Mouse (Mus musculus) liver, embryonic 16.5 days (tissue): ENCODE measurements at regions not wholly inside any gene's neighbourhood (a gene's known extent, or its start where the extent isn't known, plus 50 kb on each side); places are given as distances from the start of the nearest gene placed in this dataset.
A peak's percentile ranks its signal among the peaks of the same experiment; 100 is the strongest.

Source experiments
- ATAC-seq: fragments of 200-750 bp; cut with Nextera tagmentation; 2 replicates; pipeline ENCODE4 v1.8.0; 2017; ENCODE audit warnings: low read depth, mild to moderate bottlenecking, moderate number of reproducible peaks, moderate library complexity
- H3K27ac ChIP-seq: fragments of 300-500 bp; sonication (generic); 2 replicates; pipeline ENCODE4 v1.5.1; 2014; ENCODE audit warnings: mild to moderate bottlenecking, low read length
- H3K27me3 ChIP-seq: fragments of 300-500 bp; sonication (generic); 2 replicates; pipeline ENCODE4 v1.6.1; 2014; ENCODE audit warnings: low read depth, low read length, mixed read lengths; ENCODE audit not compliant: control insufficient read depth, insufficient read depth
- H3K36me3 ChIP-seq: fragments of 300-500 bp; sonication (generic); 2 replicates; pipeline ENCODE4 v1.6.1; 2014; ENCODE audit warnings: mild to moderate bottlenecking; ENCODE audit not compliant: control insufficient read depth, insufficient read depth
- H3K4me1 ChIP-seq: fragments of 300-500 bp; sonication (generic); 2 replicates; pipeline ENCODE4 v1.6.1; 2014; ENCODE audit warnings: low read depth, low read length, mixed read lengths; ENCODE audit not compliant: control insufficient read depth
- H3K4me2 ChIP-seq: fragments of 300-500 bp; sonication (generic); 2 replicates; pipeline ENCODE4 v1.6.1; 2014; ENCODE audit warnings: low read depth, low read length, mixed read lengths
- H3K4me3 ChIP-seq: fragments of 300-500 bp; sonication (generic); 2 replicates; pipeline ENCODE4 v1.5.1; 2014; ENCODE audit warnings: low read depth, mild to moderate bottlenecking, low read length
- H3K9ac ChIP-seq: fragments of 300-500 bp; sonication (generic); 2 replicates; pipeline ENCODE4 v1.6.1; 2014; ENCODE audit warnings: low read depth, low read length
- H3K9me3 ChIP-seq: fragments of 300-500 bp; sonication (generic); replicated peaks from 2 replicates; pipeline ENCODE4 v1.6.1; 2016; ENCODE audit warnings: low read length; ENCODE audit not compliant: control insufficient read depth
- WGBS: fragments of 180-500 bp; shearing (Covaris S2); extraction: QIAGEN DNeasy Blood & Tissue Kit; methylation state at CpG from one replicate; pipeline ENCODE4 v1.1.7; 2014; ENCODE audit not compliant: insufficient replicate concordance; 5-methylcytosine and 5-hydroxymethylcytosine counted together

- Histone ChIP-seq H3K27me3 (no peaks in the 10 kb centered on the region), H3K27ac (no peak overlapping the region), H3K4me1 (no peaks in the 10 kb centered on the region), H3K4me3 (no peak overlapping the region), H3K36me3 (no peaks in the 10 kb centered on the region), H3K9ac (no peak overlapping the region), H3K9me3 (no peaks in the 10 kb centered on the region), H3K4me2 (no peak overlapping the region)
- ATAC-seq: no peak
- 46% methylated on average over 4 of the region's 4 CpGs for WGBS
These were observed 71.3 kb downstream of the Cdc7 start for GRCm38 (mm10) chr5:107035376-107035775.

DNA sequence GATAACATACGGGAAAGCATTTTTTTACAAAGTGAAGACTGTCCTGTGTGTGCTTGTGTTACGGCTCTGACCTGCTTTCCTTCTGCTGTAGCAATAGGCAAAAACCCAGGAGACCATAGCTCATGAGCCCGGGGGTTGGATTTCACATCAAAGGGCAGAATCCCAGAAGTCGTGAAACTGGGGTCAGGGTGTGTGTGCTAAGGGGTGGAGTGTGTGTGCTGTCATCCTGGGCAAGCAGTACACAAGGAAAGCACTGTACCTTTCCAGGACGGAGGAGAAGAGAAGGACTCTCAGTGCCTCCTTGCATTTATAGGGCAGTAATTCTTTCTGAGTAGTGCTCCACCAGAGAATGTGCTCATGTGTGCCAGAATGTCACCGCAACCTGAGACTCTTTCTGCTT is 71.7 kb downstream of the Cdc7 start:
- Histone ChIP-seq H3K36me3 (no peaks in the 10 kb centered on the region), H3K9ac (no peak overlapping the region), H3K27me3 (no peaks in the 10 kb centered on the region), H3K27ac (no peak overlapping the region), H3K4me2 (no peak overlapping the region), H3K9me3 (no peaks in the 10 kb centered on the region), H3K4me1 (no peaks in the 10 kb centered on the region), H3K4me3 (no peak overlapping the region)
- no peak for ATAC-seq
- 61% methylated on average over 6 of the region's 6 CpGs for WGBS

DNA sequence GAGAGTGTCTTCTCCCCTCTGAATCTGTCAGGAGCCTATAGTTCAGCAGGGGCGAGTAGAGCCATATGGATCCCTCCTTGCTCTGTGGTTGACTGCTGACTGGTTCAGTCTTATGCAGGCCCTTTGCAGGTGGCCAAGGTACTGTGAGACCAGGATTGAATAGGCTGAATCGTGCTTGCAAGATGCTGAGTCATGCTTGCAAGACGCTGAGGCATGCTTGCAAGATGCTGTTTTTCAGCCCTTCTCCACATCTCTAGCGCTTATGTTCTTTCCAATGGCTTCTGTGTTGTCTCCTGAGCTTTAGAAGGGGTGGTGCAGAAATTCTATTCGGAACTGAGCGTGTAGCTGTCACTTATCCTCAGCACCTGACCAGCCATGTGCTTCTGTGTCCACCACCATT is 72.4 kb downstream of the Cdc7 start:
- Histone ChIP-seq H3K4me3 (no peak overlapping the region), H3K36me3 (no peaks in the 10 kb centered on the region), H3K4me1 (no peaks in the 10 kb centered on the region), H3K9ac (no peak overlapping the region), H3K9me3 (no peaks in the 10 kb centered on the region), H3K27ac (no peak overlapping the region), H3K27me3 (no peaks in the 10 kb centered on the region), H3K4me2 (no peak overlapping the region)
- 53% methylated on average over 6 of the region's 6 CpGs for WGBS
- no peak for ATAC-seq

- no peak overlapping the region for H3K4me2 ChIP-seq
- no peaks in the 10 kb centered on the region for H3K9me3 ChIP-seq
- no peak overlapping the region for H3K4me3 ChIP-seq
- H3K4me1 ChIP-seq: no peaks in the 10 kb centered on the region
- WGBS: 69% methylated on average over 6 of the region's 6 CpGs
- no peak overlapping the region for H3K27ac ChIP-seq
- H3K9ac ChIP-seq: no peak overlapping the region
- H3K27me3 ChIP-seq: no peaks in the 10 kb centered on the region
- ATAC-seq: no peak
- no peaks in the 10 kb centered on the region for H3K36me3 ChIP-seq
These were observed 73.0 kb downstream of the Cdc7 start for GRCm38 (mm10) chr5:107037087-107037486.

GRCm38 (mm10) chr5:107039340-107039739 is 75.2 kb downstream of the Cdc7 start:
- Histone ChIP-seq H3K27ac (no peak overlapping the region; the same call in 1 of the 2 replicates), H3K27me3 (no peaks in the 10 kb centered on the region)
- WGBS: 61% methylated on average over 8 of the region's 8 CpGs

GRCm38 (mm10) chr5:107039956-107040355 is 75.8 kb downstream of the Cdc7 start:
- WGBS: 67% methylated on average over 6 of the region's 6 CpGs
- peak overlapping the region; percentile 22 for H3K27ac ChIP-seq
- H3K4me1 ChIP-seq: no peaks in the 10 kb centered on the region
- no peaks in the 10 kb centered on the region for H3K36me3 ChIP-seq
- no peak overlapping the region for H3K9ac ChIP-seq
- no peak overlapping the region for H3K4me3 ChIP-seq
- H3K27me3 ChIP-seq: no peaks in the 10 kb centered on the region
- no peak overlapping the region for H3K4me2 ChIP-seq
- ATAC-seq: no peak
- no peaks in the 10 kb centered on the region for H3K9me3 ChIP-seq

More at GRCm38 (mm10) chr5:107039340-107039739, 75.2 kb downstream of the Cdc7 start:
- ATAC-seq: peak; percentile 56; the same call in 1 of the 2 replicates
- Histone ChIP-seq H3K9ac (no peak overlapping the region), H3K36me3 (no peaks in the 10 kb centered on the region), H3K4me2 (no peak overlapping the region), H3K9me3 (no peaks in the 10 kb centered on the region), H3K4me3 (no peak overlapping the region), H3K4me1 (no peaks in the 10 kb centered on the region)

DNA sequence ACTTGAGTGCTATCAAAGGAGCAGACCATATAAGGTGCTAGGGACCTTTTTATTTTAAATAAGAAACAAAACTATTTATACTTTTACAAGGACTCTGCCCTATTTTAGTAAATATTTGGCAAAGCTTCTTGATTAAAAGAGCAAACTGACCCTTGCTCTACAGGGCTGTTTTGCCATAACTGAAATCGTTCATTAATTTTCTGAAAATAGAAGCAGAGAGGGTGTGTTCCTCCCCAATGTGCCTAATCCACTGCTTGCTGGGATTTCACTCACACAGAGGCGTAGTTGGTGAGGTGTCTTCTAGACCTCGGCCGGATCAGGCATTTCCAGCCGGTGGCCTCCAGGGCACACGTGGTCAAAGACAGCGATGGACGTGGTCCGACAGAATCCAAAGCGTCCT is 76.4 kb downstream of the Cdc7 start:
- no peak overlapping the region for H3K4me3 ChIP-seq
- no peak overlapping the region for H3K4me2 ChIP-seq
- ATAC-seq: no peak
- H3K9me3 ChIP-seq: no peaks in the 10 kb centered on the region
- no peak overlapping the region for H3K27ac ChIP-seq
- WGBS: 74% methylated on average over 10 of the region's 10 CpGs
- H3K36me3 ChIP-seq: no peaks in the 10 kb centered on the region
- H3K27me3 ChIP-seq: no peaks in the 10 kb centered on the region
- no peaks in the 10 kb centered on the region for H3K4me1 ChIP-seq
- no peak overlapping the region for H3K9ac ChIP-seq

DNA sequence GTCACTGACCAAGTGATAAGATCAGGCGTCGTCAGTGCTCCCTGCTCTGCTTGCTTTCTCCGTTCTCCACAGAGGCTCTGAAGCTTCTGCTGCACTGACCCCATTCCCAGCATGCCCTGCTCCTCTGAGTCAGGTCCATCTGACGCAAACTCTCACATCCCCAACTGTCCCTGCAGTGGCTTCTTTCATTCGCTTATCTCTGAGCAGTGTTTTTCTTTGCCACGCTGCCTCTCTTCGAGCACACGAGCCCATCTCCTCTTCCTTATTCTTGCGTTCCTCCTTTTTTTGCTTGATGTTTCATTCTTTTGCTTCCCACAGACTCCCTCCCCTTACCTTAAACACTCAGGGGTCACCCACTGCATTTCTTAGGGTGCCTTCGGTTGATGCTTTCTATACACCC is 81.0 kb downstream of the Cdc7 start:
- no peak for ATAC-seq
- Histone ChIP-seq H3K9ac (no peak overlapping the region), H3K4me1 (no peaks in the 10 kb centered on the region), H3K36me3 (no peaks in the 10 kb centered on the region), H3K9me3 (no peaks in the 10 kb centered on the region), H3K27me3 (no peaks in the 10 kb centered on the region), H3K4me3 (no peak overlapping the region), H3K27ac (no peak overlapping the region), H3K4me2 (no peak overlapping the region)
- WGBS: 26% methylated on average over 10 of the region's 10 CpGs

GRCm38 (mm10) chr5:107046501-107046931 is 82.4 kb downstream of the Cdc7 start:
- H3K4me1 ChIP-seq: no peaks in the 10 kb centered on the region
- no peak overlapping the region for H3K4me3 ChIP-seq
- no peaks in the 10 kb centered on the region for H3K27me3 ChIP-seq
- H3K9ac ChIP-seq: no peak overlapping the region
- no peak overlapping the region for H3K4me2 ChIP-seq
- WGBS: 25% methylated on average over 4 of the region's 4 CpGs
- no peak for ATAC-seq
- H3K27ac ChIP-seq: no peak overlapping the region
- no peaks in the 10 kb centered on the region for H3K9me3 ChIP-seq
- H3K36me3 ChIP-seq: no peaks in the 10 kb centered on the region
